Comparison of ENCODE assay signal across 11 mouse cellular contexts in the genomic region with DNA sequence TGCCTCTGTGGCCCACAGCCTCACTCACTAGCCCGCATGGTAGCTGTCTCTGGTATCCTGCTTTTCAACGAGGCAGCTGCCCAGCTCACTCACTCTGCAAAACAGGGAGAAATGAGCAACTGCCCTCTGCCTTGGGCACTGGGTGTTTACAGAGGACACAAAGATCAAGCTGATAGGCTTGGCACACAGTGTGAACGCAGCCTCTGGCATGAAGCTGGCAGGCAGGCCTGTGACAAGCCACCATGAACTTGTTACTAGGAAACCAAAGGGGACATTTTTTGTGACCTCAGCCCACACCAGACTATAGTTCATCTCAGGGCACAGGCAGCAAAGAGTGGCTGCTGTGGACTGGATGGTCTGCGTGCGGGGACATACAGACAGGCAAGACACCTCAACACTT.
DNase-seq lines count a peak whose midpoint lies in the region; ATAC-seq and TF ChIP-seq lines count a peak whose summit lies in the region.
"Had no signal": no experiment of that assay in that cellular context is flagged by ENCODE, and none has a peak within 500 bp of the region (broad histone marks: within the 10 kb centered on the region; RNA-seq: fewer than 3 reads in every experiment).

No protein-coding gene starts in this region.

- H3K4me2 ChIP-seq in liver, embryonic 12.5 days, result no peak overlapping the region

- peaks cover 9% of the 10 kb centered on the region; the same call in 1 of the 2 replicates for H3K79me2 ChIP-seq in liver, adult 2 months (ENCODE audit: control insufficient read depth, insufficient read depth, low read length)

- ATAC-seq in liver, embryonic 12.5 days, result no peak
- ATAC-seq in CD4-positive, CD25-positive, alpha-beta regulatory T cell, adult 4 months, result no peak

- TF ChIP-seq CTCF in liver, adult 2 months (IDR thresholded peaks at IDR 0.05; ENCODE audit: low read depth, low read length), result no peak
- no peak for TF ChIP-seq CTCF in bone marrow, adult 2 months (IDR thresholded peaks at IDR 0.05; ENCODE audit: control insufficient read depth, insufficient read depth, low read length)

- DNase-seq in heart, postnatal 4 days, result peak; percentile 23
- no peak for DNase-seq in heart, postnatal 14 days
- peak; percentile 98 for DNase-seq in liver, adult 2 months (ENCODE audit: extremely low read depth, low read depth, low spot score)
- peak; percentile 46 to 53 for DNase-seq in B cell, adult 2 months
- no peak for DNase-seq in layer of hippocampus, postnatal 10 days (ENCODE audit: low spot score in 2 of 2)
- DNase-seq: cerebellum, adult 2 months had no signal

- H3K9ac ChIP-seq in liver, adult 2 months (ENCODE audit: low read depth, low read length), result peak overlapping the region; percentile 40
- no peak overlapping the region for H3K9ac ChIP-seq in liver, embryonic 12.5 days
- H3K9ac ChIP-seq: liver, embryonic 14.5 days had no signal

- H3K36me3 ChIP-seq in liver, adult 2 months (ENCODE audit: control insufficient read depth, insufficient read depth, low read length), result no peaks in the 10 kb centered on the region
- no peaks in the 10 kb centered on the region for H3K36me3 ChIP-seq in liver, embryonic 12.5 days

- H3K4me1 ChIP-seq in liver, adult 2 months (ENCODE audit: control insufficient read depth, insufficient read depth, low read length), result peaks cover 11% of the 10 kb centered on the region
- peaks cover 7% of the 10 kb centered on the region; the same call in 1 of the 2 replicates for H3K4me1 ChIP-seq in liver, embryonic 12.5 days
- peaks cover 13% of the 10 kb centered on the region for H3K4me1 ChIP-seq in bone marrow, adult 2 months (ENCODE audit: control insufficient read depth, insufficient read depth, low read length)

- no peaks in the 10 kb centered on the region for H3K9me3 ChIP-seq in liver, embryonic 12.5 days (replicated peaks)

- peak overlapping the region; percentile 88 for H3K27ac ChIP-seq in liver, adult 2 months (replicated peaks; ENCODE audit: insufficient read depth, low read depth, low read length)
- no peak overlapping the region for H3K27ac ChIP-seq in liver, embryonic 12.5 days
- H3K27ac ChIP-seq in bone marrow, adult 2 months (ENCODE audit: control insufficient read depth, insufficient read depth, low read depth, low read length, poor library complexity), result peak overlapping the region; percentile 74
- H3K27ac ChIP-seq: liver, embryonic 14.5 days had no signal

- no peak for TF ChIP-seq POLR2A in liver, adult 2 months (IDR thresholded peaks at IDR 0.05; ENCODE audit: extremely low read depth, insufficient read depth, low read length)
- TF ChIP-seq POLR2A in bone marrow, adult 2 months (IDR thresholded peaks at IDR 0.05; ENCODE audit: borderline replicate concordance, control insufficient read depth, low read depth, low read length), result no peak

- H3K27me3 ChIP-seq in liver, adult 2 months (ENCODE audit: control insufficient read depth, insufficient read depth, low read length), result no peaks in the 10 kb centered on the region
- no peaks in the 10 kb centered on the region for H3K27me3 ChIP-seq in liver, embryonic 12.5 days (replicated peaks)

- 28% methylated on average over 5 of the region's 5 CpGs for WGBS in liver, adult 2 months
- WGBS in liver, embryonic 12.5 days (ENCODE audit: insufficient replicate concordance), result 84% methylated on average over 5 of the region's 5 CpGs
- WGBS in bone marrow, adult 2 months, result 80% methylated on average over 5 of the region's 5 CpGs

- intact Hi-C loops in heart, postnatal 14 days (cut with DNase I), result no loop called here

- H3K4me3 ChIP-seq in liver, adult 2 months (ENCODE audit: insufficient read depth, low read depth, low read length), result peak overlapping the region; percentile 28; the same call in 1 of the 2 replicates
- H3K4me3 ChIP-seq in liver, embryonic 12.5 days, result no peak overlapping the region
- no peak overlapping the region for H3K4me3 ChIP-seq in bone marrow, adult 2 months (replicated peaks; ENCODE audit: control insufficient read depth, low read depth, low read length)
- H3K4me3 ChIP-seq: erythroblast, embryonic 14.5 days had no signal

Comparison
In these comparisons a context has a peak if more than half of its experiments do, and no peak if none do; other contexts are left out.
1. DNase-seq: peak in heart, postnatal 4 days (single experiment), liver, adult 2 months (single experiment) and B cell, adult 2 months (2 of 2); none in heart, postnatal 14 days (0 of 2) and layer of hippocampus, postnatal 10 days (0 of 2).